Mouse (Mus musculus) heart, adult 2 months (tissue): ENCODE measurements at regions not wholly inside any gene's neighbourhood (a gene's known extent, or its start where the extent isn't known, plus 50 kb on each side); places are given as distances from the start of the nearest gene placed in this dataset.

ENCODE experiments used
- DNase-seq, 2 experiments: peaks; one replicate each; pipeline ENCODE4 v3.0.0; 2021
- H3K27ac ChIP-seq: fragments of 200-600 bp; 2 replicates; pipeline ENCODE4 v1.8.1; 2022
- H3K27me3 ChIP-seq: fragments of 200-500 bp; 2 replicates; pipeline ENCODE4 v1.6.1; 2012; ENCODE audit warnings: mild to moderate bottlenecking, low read length, inconsistent platforms, mixed read lengths; ENCODE audit not compliant: control insufficient read depth, insufficient read depth
- H3K36me3 ChIP-seq: fragments of 200-500 bp; 2 replicates; pipeline ENCODE4 v1.6.1; 2012; ENCODE audit warnings: low read length, inconsistent platforms; ENCODE audit not compliant: control insufficient read depth, insufficient read depth
- H3K4me1 ChIP-seq: fragments of 200-500 bp; 2 replicates; pipeline ENCODE4 v1.6.1; 2011; ENCODE audit warnings: low read length; ENCODE audit not compliant: control insufficient read depth, insufficient read depth
- H3K4me3 ChIP-seq: fragments of 200-600 bp; 2 replicates; pipeline ENCODE4 v1.8.1; 2022
- H3K79me2 ChIP-seq: fragments of 200-500 bp; replicated peaks from 2 replicates; pipeline ENCODE4 v1.6.1; 2012; ENCODE audit warnings: mild to moderate bottlenecking, inconsistent platforms, low read length, moderate library complexity, mixed read lengths; ENCODE audit not compliant: control insufficient read depth, insufficient read depth
- H3K9ac ChIP-seq: fragments of 200-500 bp; 2 replicates; pipeline ENCODE4 v1.6.1; 2012; ENCODE audit warnings: low read depth, mild to moderate bottlenecking, control low read depth, inconsistent platforms, low read length, mixed read lengths
- CTCF ChIP-seq: fragments of 200-600 bp; IDR thresholded peaks from 2 replicates; pipeline ENCODE4 v1.8.1; 2022; ENCODE audit warnings: antibody characterized with exemption, mild to moderate bottlenecking, moderate library complexity
- EP300 ChIP-seq: fragments of 200-500 bp; IDR thresholded peaks from 2 replicates; pipeline ENCODE4 v1.6.1; 2011; ENCODE audit warnings: low read depth, low read length, control low read depth; ENCODE audit not compliant: insufficient read depth
- POLR2A ChIP-seq: fragments of 200-500 bp; IDR thresholded peaks from 2 replicates; pipeline ENCODE4 v1.6.1; 2011; ENCODE audit warnings: mild to moderate bottlenecking, low read depth, low read length, control low read depth; ENCODE audit not compliant: insufficient read depth
- WGBS: fragments of 180-500 bp; shearing (Covaris S2); methylation state at CpG from one replicate; pipeline ENCODE4 v1.1.7; 2018; 5-methylcytosine and 5-hydroxymethylcytosine counted together
- intact Hi-C: fragments of 180-260 bp; cut with DNase I; formaldehyde crosslinking; loops from one replicate; pipeline ENCODE4 v1.15.1; 2025

- Histone ChIP-seq H3K9ac (no peak overlapping the region), H3K36me3 (no peaks in the 10 kb centered on the region), H3K4me3 (no peak overlapping the region), H3K27ac (no peak overlapping the region), H3K79me2 (no peaks in the 10 kb centered on the region), H3K4me1 (no peaks in the 10 kb centered on the region), H3K27me3 (no peaks in the 10 kb centered on the region)
- TF ChIP-seq EP300: no peak
- TF ChIP-seq CTCF: no peak
- no peak for TF ChIP-seq POLR2A
- intact Hi-C loops: no loop called here
- WGBS: 18% methylated on average over 1 of the region's 1 CpGs
- DNase-seq: no peak
Observed at GRCm38 (mm10) chr4:4226209-4226608, 148.9 kb upstream of the Sdr16c6 start.

DNA sequence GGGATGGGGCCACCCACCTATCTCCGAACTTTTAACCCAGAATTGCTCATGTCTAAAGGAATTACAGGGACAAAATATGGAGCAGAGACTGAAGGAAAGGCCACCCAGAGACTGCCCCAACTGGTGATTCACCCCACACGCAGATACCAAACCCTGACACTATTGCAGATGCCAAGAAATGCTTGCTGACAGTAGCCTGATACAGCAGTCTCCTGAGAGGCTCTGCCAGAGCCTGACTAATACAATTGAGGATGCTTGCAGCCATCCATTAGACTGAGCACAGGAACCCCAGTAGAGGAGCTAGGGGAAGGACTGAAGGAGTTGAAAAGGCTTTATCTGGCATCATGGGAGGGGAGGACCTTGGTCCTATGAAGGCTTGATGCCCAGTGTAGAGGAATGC lies 142.4 kb upstream of the Sdr16c6 start:
- Histone ChIP-seq H3K9ac (no peak overlapping the region), H3K36me3 (no peaks in the 10 kb centered on the region), H3K4me3 (no peak overlapping the region), H3K79me2 (no peaks in the 10 kb centered on the region), H3K27me3 (no peaks in the 10 kb centered on the region), H3K4me1 (no peaks in the 10 kb centered on the region), H3K27ac (no peak overlapping the region)
- WGBS: 60% methylated on average over 2 of the region's 2 CpGs
- TF ChIP-seq EP300: no peak
- intact Hi-C loops: no loop called here
- DNase-seq: no peak

DNA sequence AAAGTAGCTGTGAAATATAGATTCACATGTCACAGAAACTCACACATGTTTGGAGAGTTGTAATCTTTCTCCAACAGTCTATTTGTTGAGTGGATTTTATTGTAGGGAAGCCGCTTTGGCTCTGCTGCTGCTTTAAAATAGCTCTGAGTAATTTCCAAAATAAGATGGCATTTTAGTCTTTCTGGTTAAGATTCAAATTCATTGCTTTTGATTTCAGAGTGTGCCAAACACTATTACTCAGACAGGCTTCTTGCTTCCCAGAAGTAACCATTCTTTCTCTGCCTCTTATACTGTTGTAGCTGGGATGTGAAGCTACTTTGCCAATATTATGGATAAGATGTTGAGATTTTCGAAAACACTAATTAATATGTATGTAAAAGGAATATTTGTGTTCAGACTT lies 134.6 kb upstream of the Sdr16c6 start:
- no peak for DNase-seq
- intact Hi-C loops: no loop called here
- WGBS: 77% methylated on average over 2 of the region's 2 CpGs
- Histone ChIP-seq H3K4me1 (no peaks in the 10 kb centered on the region), H3K36me3 (no peaks in the 10 kb centered on the region), H3K27ac (no peak overlapping the region), H3K79me2 (no peaks in the 10 kb centered on the region), H3K27me3 (no peaks in the 10 kb centered on the region), H3K4me3 (no peak overlapping the region), H3K9ac (no peak overlapping the region)
- TF ChIP-seq EP300 (no peak), CTCF (no peak), POLR2A (no peak)

- TF ChIP-seq POLR2A (no peak), EP300 (no peak), CTCF (no peak)
- Histone ChIP-seq H3K9ac (no peak overlapping the region), H3K36me3 (no peaks in the 10 kb centered on the region), H3K27me3 (no peaks in the 10 kb centered on the region), H3K4me3 (no peak overlapping the region), H3K27ac (no peak overlapping the region), H3K79me2 (no peaks in the 10 kb centered on the region), H3K4me1 (no peaks in the 10 kb centered on the region)
- intact Hi-C loops: no loop called here
- 49% methylated on average over 1 of the region's 1 CpGs for WGBS
- no peak for DNase-seq
Observed at GRCm38 (mm10) chr4:4205158-4205557, 127.8 kb upstream of the Sdr16c6 start.

DNA sequence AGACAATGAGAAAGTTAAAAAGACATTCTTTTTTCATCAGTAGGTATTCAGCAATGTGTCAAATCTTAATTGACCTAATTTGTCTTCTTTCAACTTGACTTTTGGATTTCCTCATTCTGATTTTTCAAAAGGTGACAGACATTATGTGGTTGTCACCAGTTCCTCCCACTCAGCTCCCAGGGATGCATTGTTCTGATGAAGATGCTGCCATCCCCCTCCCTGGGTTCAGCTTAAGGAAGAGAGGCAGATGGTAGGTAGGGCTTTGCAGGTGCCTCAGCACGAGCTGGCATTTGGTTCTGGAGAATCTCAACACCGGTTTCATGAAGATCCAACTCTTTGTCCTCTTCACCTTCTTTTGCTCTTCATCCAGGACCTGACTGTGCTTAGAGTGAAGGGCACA lies 122.0 kb upstream of the Sdr16c6 start:
- Histone ChIP-seq H3K79me2 (no peaks in the 10 kb centered on the region), H3K4me3 (no peak overlapping the region), H3K4me1 (no peaks in the 10 kb centered on the region; the same call in 1 of the 2 replicates), H3K27ac (no peak overlapping the region), H3K36me3 (no peaks in the 10 kb centered on the region), H3K27me3 (no peaks in the 10 kb centered on the region), H3K9ac (no peak overlapping the region)
- intact Hi-C loops: no loop called here
- no peak for DNase-seq
- WGBS: 54% methylated on average over 2 of the region's 2 CpGs
- TF ChIP-seq EP300 (no peak), CTCF (no peak), POLR2A (no peak)

GRCm38 (mm10) chr4:4195834-4196233 lies 118.5 kb upstream of the Sdr16c6 start:
- no peak for TF ChIP-seq EP300
- no peak for TF ChIP-seq CTCF
- TF ChIP-seq POLR2A: no peak
- Histone ChIP-seq H3K27ac (no peak overlapping the region), H3K4me3 (no peak overlapping the region), H3K4me1 (no peaks in the 10 kb centered on the region; the same call in 1 of the 2 replicates), H3K79me2 (no peaks in the 10 kb centered on the region), H3K36me3 (no peaks in the 10 kb centered on the region), H3K27me3 (no peaks in the 10 kb centered on the region), H3K9ac (no peak overlapping the region)
- peak; percentile 31 for DNase-seq
- intact Hi-C loops: no loop called here
- WGBS: 54% methylated on average over 2 of the region's 2 CpGs
